Mouse (Mus musculus) heart, postnatal 0 days (tissue): ENCODE measurements around the gene Dnaic2.

Source experiments
- CTCF ChIP-seq: IDR thresholded peaks from 2 replicates; pipeline ENCODE4 v1.5.1; 2016; ENCODE audit warnings: antibody characterized with exemption, control low read depth, low read depth
- EP300 ChIP-seq: IDR thresholded peaks from 2 replicates; pipeline ENCODE4 v1.6.1; 2016; ENCODE audit warnings: antibody characterized with exemption, low read depth

DNA sequence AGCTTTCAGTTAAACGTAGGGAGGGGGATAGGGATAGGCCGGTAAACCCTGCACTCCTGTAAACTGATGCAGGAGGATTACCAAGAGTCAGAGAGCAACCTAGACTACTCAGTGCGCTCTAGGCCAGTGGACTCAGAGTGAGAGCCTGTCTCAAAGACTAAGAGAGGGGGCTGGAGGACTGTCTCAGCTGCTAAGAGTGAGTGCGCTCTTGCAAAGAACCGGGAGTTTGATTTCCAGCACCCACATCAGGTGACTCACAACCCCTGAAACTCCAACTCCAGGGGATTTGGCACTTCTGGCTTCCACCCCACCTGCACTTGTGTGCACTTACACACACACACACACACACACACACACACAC is 598 bp downstream of the Dnaic2 start:
- TF ChIP-seq EP300 (no peak), CTCF (no peak)
